Mouse (Mus musculus): ENCODE data around the gene Fignl1. TPM values are rescaled to one million over a fixed set of nuclear protein-coding genes. Genes with fewer than 3 reads are reported as not detected.

Gene Fignl1
- polyA plus RNA-seq, 1 experiment from 2014 or later: 99.1 TPM

GRCm38 (mm10) chr11:11820737-11821136, 12.0 kb upstream of the Fignl1 start:
- peak; percentile 90 for DNase-seq (ENCODE audit: low spot score, missing footprints)

DNA sequence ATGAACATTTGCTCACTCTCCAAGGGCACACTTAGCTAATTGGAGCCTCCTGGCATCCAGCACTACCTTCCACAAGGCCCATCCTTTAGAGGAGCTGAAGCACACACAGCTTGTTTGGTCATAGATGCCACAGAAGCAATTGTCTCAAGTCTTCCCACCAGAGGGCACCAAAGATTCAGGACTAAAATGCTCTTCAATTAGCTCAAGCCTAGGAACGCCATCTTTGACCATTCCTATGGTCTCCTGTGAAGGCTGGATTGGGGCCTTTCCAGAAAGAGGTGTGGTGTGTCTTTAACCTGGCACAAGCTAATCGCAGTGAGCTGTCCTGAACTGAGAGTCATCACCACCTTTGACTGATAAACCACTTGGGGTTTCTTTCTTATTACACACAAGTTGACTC, 11.5 kb upstream of the Fignl1 start:
- H3K9me3 ChIP-seq (ENCODE audit: control insufficient read depth, low read length): no peaks in the 10 kb centered on the region
- no peak overlapping the region; the same call in 1 of the 2 replicates for H3K27ac ChIP-seq (ENCODE audit: low read depth, low read length)

More at GRCm38 (mm10) chr11:11820737-11821136, 12.0 kb upstream of the Fignl1 start:
- H3K4me3 ChIP-seq (ENCODE audit: low read depth, low read length): no peak overlapping the region
- WGBS: 69% methylated on average over 3 of the region's 3 CpGs
- H3K27me3 ChIP-seq (ENCODE audit: control insufficient read depth, insufficient read depth, low read length): no peaks in the 10 kb centered on the region
- no peaks in the 10 kb centered on the region for H3K9me3 ChIP-seq (ENCODE audit: control insufficient read depth, low read length)
- no peaks in the 10 kb centered on the region for H3K36me3 ChIP-seq (ENCODE audit: control insufficient read depth, insufficient read depth, low read length)
- H3K27ac ChIP-seq (ENCODE audit: low read depth, low read length): peak overlapping the region; percentile 49; the same call in 1 of the 2 replicates
- H3K9ac ChIP-seq (ENCODE audit: low read length): peak overlapping the region; percentile 37
- ATAC-seq (ENCODE audit: low FRiP score): peak; percentile 1
- H3K4me1 ChIP-seq (ENCODE audit: control insufficient read depth, insufficient read depth, low read length): peaks cover 44% of the 10 kb centered on the region
- H3K4me2 ChIP-seq: no peak overlapping the region

GRCm38 (mm10) chr11:11819206-11819605, 10.4 kb upstream of the Fignl1 start:
- Histone ChIP-seq H3K9me3 (ENCODE audit: control insufficient read depth, low read length) (no peaks in the 10 kb centered on the region), H3K4me2 (no peak overlapping the region), H3K27ac (ENCODE audit: low read depth, low read length) (no peak overlapping the region), H3K4me1 (ENCODE audit: control insufficient read depth, insufficient read depth, low read length) (peaks cover 34% of the 10 kb centered on the region), H3K27me3 (ENCODE audit: control insufficient read depth, insufficient read depth, low read length) (no peaks in the 10 kb centered on the region), H3K9ac (ENCODE audit: low read length) (no peak overlapping the region), H3K4me3 (ENCODE audit: low read depth, low read length) (no peak overlapping the region), H3K36me3 (ENCODE audit: control insufficient read depth, insufficient read depth, low read length) (no peaks in the 10 kb centered on the region)
- DNase-seq (ENCODE audit: low spot score, missing footprints) (no peak), ATAC-seq (ENCODE audit: low FRiP score) (no peak)
- WGBS: 90% methylated on average over 5 of the region's 5 CpGs

More for the DNA sequence above, 11.5 kb upstream of the Fignl1 start:
- Histone ChIP-seq H3K4me3 (ENCODE audit: low read depth, low read length) (no peak overlapping the region), H3K4me1 (ENCODE audit: control insufficient read depth, insufficient read depth, low read length) (peaks cover 44% of the 10 kb centered on the region), H3K27me3 (ENCODE audit: control insufficient read depth, insufficient read depth, low read length) (no peaks in the 10 kb centered on the region), H3K4me2 (no peak overlapping the region), H3K36me3 (ENCODE audit: control insufficient read depth, insufficient read depth, low read length) (no peaks in the 10 kb centered on the region), H3K9ac (ENCODE audit: low read length) (no peak overlapping the region)
- 5% methylated on average over 2 of the region's 2 CpGs for WGBS
- ATAC-seq (ENCODE audit: low FRiP score) (peak; percentile 27), DNase-seq (ENCODE audit: low spot score, missing footprints) (peak; percentile 99)

GRCm38 (mm10) chr11:11818797-11819196, 10.0 kb upstream of the Fignl1 start:
- no peaks in the 10 kb centered on the region for H3K9me3 ChIP-seq (ENCODE audit: control insufficient read depth, low read length)
- no peak for DNase-seq (ENCODE audit: low spot score, missing footprints)
- no peak for ATAC-seq (ENCODE audit: low FRiP score)
- 89% methylated on average over 6 of the region's 6 CpGs for WGBS
- peaks cover 30% of the 10 kb centered on the region for H3K4me1 ChIP-seq (ENCODE audit: control insufficient read depth, insufficient read depth, low read length)
- no peak overlapping the region for H3K27ac ChIP-seq (ENCODE audit: low read depth, low read length)
- H3K4me3 ChIP-seq (ENCODE audit: low read depth, low read length): no peak overlapping the region
- H3K27me3 ChIP-seq (ENCODE audit: control insufficient read depth, insufficient read depth, low read length): no peaks in the 10 kb centered on the region
- no peak overlapping the region for H3K4me2 ChIP-seq
- no peak overlapping the region for H3K9ac ChIP-seq (ENCODE audit: low read length)
- no peaks in the 10 kb centered on the region for H3K36me3 ChIP-seq (ENCODE audit: control insufficient read depth, insufficient read depth, low read length)

GRCm38 (mm10) chr11:11815737-11816136, 7.0 kb upstream of the Fignl1 start:
- H3K9me3 ChIP-seq (ENCODE audit: control insufficient read depth, low read length): no peaks in the 10 kb centered on the region
- ATAC-seq (ENCODE audit: low FRiP score): no peak
- H3K9ac ChIP-seq (ENCODE audit: low read length): no peak overlapping the region
- H3K27ac ChIP-seq (ENCODE audit: low read depth, low read length): no peak overlapping the region
- DNase-seq (ENCODE audit: low spot score, missing footprints): no peak
- no peaks in the 10 kb centered on the region for H3K36me3 ChIP-seq (ENCODE audit: control insufficient read depth, insufficient read depth, low read length)
- 54% methylated on average over 3 of the region's 3 CpGs for whole genome bisulfite sequencing
- no peaks in the 10 kb centered on the region for H3K27me3 ChIP-seq (ENCODE audit: control insufficient read depth, insufficient read depth, low read length)
- no peak overlapping the region for H3K4me3 ChIP-seq (ENCODE audit: low read depth, low read length)
- H3K4me2 ChIP-seq: no peak overlapping the region
- H3K4me1 ChIP-seq (ENCODE audit: control insufficient read depth, insufficient read depth, low read length): peaks cover 8% of the 10 kb centered on the region

- Histone ChIP-seq H3K36me3 (ENCODE audit: control insufficient read depth, insufficient read depth, low read length) (no peaks in the 10 kb centered on the region), H3K27ac (ENCODE audit: low read depth, low read length) (no peak overlapping the region), H3K4me2 (peak overlapping the region; percentile 32; the same call in 1 of the 2 replicates), H3K9me3 (ENCODE audit: control insufficient read depth, low read length) (no peaks in the 10 kb centered on the region), H3K4me1 (ENCODE audit: control insufficient read depth, insufficient read depth, low read length) (peaks cover 16% of the 10 kb centered on the region), H3K9ac (ENCODE audit: low read length) (peak overlapping the region; percentile 52), H3K4me3 (ENCODE audit: low read depth, low read length) (no peak overlapping the region), H3K27me3 (ENCODE audit: control insufficient read depth, insufficient read depth, low read length) (no peaks in the 10 kb centered on the region)
- DNase-seq (ENCODE audit: low spot score, missing footprints) (peak; percentile 96), ATAC-seq (ENCODE audit: low FRiP score) (no peak)
- 24% methylated on average over 9 of the region's 9 CpGs for WGBS
These were observed 3.2 kb upstream of the Fignl1 start for GRCm38 (mm10) chr11:11811906-11812480.

- WGBS: 2% methylated on average over 11 of the region's 11 CpGs
These were observed 828 bp upstream of the Fignl1 start for GRCm38 (mm10) chr11:11809404-11810175.

GRCm38 (mm10) chr11:11808035-11808819, 535 bp downstream of the Fignl1 start:
- DNase-seq (ENCODE audit: low spot score, missing footprints) (no peak), ATAC-seq (ENCODE audit: low FRiP score) (peak; percentile 74; the same call in 1 of the 2 replicates)
- Histone ChIP-seq H3K27ac (ENCODE audit: low read depth, low read length) (peak overlapping the region; percentile 96), H3K4me2 (peak overlapping the region; percentile 53), H3K27me3 (ENCODE audit: control insufficient read depth, insufficient read depth, low read length) (no peaks in the 10 kb centered on the region), H3K4me3 (ENCODE audit: low read depth, low read length) (peak overlapping the region; percentile 61), H3K4me1 (ENCODE audit: control insufficient read depth, insufficient read depth, low read length) (peaks cover 16% of the 10 kb centered on the region), H3K9me3 (ENCODE audit: control insufficient read depth, low read length) (no peaks in the 10 kb centered on the region), H3K36me3 (ENCODE audit: control insufficient read depth, insufficient read depth, low read length) (no peaks in the 10 kb centered on the region), H3K9ac (ENCODE audit: low read length) (peak overlapping the region; percentile 75)
- 10% methylated on average over 25 of the region's 25 CpGs for WGBS

More at GRCm38 (mm10) chr11:11809404-11810175, 828 bp upstream of the Fignl1 start:
- peak overlapping the region; percentile 61 for H3K4me3 ChIP-seq (ENCODE audit: low read depth, low read length)
- H3K36me3 ChIP-seq (ENCODE audit: control insufficient read depth, insufficient read depth, low read length): no peaks in the 10 kb centered on the region
- peaks cover 16% of the 10 kb centered on the region for H3K4me1 ChIP-seq (ENCODE audit: control insufficient read depth, insufficient read depth, low read length)
- peak overlapping the region; percentile 53 for H3K4me2 ChIP-seq
- H3K9me3 ChIP-seq (ENCODE audit: control insufficient read depth, low read length): no peaks in the 10 kb centered on the region
- H3K9ac ChIP-seq (ENCODE audit: low read length): peak overlapping the region; percentile 75
- H3K27me3 ChIP-seq (ENCODE audit: control insufficient read depth, insufficient read depth, low read length): no peaks in the 10 kb centered on the region
- ATAC-seq (ENCODE audit: low FRiP score): peak; percentile 60
- peak; percentile 92 for DNase-seq (ENCODE audit: low spot score, missing footprints)
- H3K27ac ChIP-seq (ENCODE audit: low read depth, low read length): peak overlapping the region; percentile 96

Data from midbrain, embryonic 11.5 days (tissue).